Mouse (Mus musculus) liver, embryonic 14.5 days (tissue): ENCODE measurements around the gene Fgfr1op2. TPM values are rescaled to one million over a fixed set of nuclear protein-coding genes. Genes with fewer than 3 reads are reported as not detected.

ENCODE experiments used
- ATAC-seq: fragments of 200-750 bp; cut with Nextera tagmentation; 2 replicates; pipeline ENCODE4 v1.8.0; 2017; ENCODE audit warnings: moderate number of reproducible peaks, mild to moderate bottlenecking, moderate library complexity; ENCODE audit not compliant: insufficient read depth
- DNase-seq, 3 experiments: peaks; one replicate each; pipeline ENCODE4 v3.0.0-alpha.2; 2012 to 2013; ENCODE audit warnings: low read depth in 3 of 3, low spot score in 3 of 3
- H3K27ac ChIP-seq: fragments of 300-500 bp; sonication (generic); 2 replicates; pipeline ENCODE4 v1.5.1; 2014; ENCODE audit warnings: moderate library complexity, mild to moderate bottlenecking, control low read depth, inconsistent platforms
- H3K27me3 ChIP-seq: fragments of 300-500 bp; sonication (generic); 2 replicates; pipeline ENCODE4 v1.6.1; 2014; ENCODE audit warnings: mild to moderate bottlenecking, low read length, moderate library complexity; ENCODE audit not compliant: control insufficient read depth, insufficient read depth
- H3K36me3 ChIP-seq: fragments of 300-500 bp; sonication (generic); replicated peaks from 2 replicates; pipeline ENCODE4 v1.6.1; 2014; ENCODE audit warnings: low read depth; ENCODE audit not compliant: control insufficient read depth, insufficient read depth
- H3K4me1 ChIP-seq, 2 experiments: fragments of 200-500 bp in 1 of 2; fragments of 300-500 bp in 1 of 2; sonication (generic) in 1 of 2; replicated peaks; 2 replicates each; pipeline ENCODE4 v1.6.1; 2012 to 2014; ENCODE audit warnings: antibody characterized with exemption in 1 of 2, inconsistent platforms in 1 of 2, low read length in 1 of 2; ENCODE audit not compliant: control insufficient read depth in 2 of 2, insufficient read depth in 2 of 2
- H3K4me2 ChIP-seq: fragments of 300-500 bp; sonication (generic); 2 replicates; pipeline ENCODE4 v1.6.1; 2014; ENCODE audit warnings: low read depth, mild to moderate bottlenecking, control low read depth, moderate library complexity
- H3K4me3 ChIP-seq, 2 experiments: fragments of 200-500 bp in 1 of 2; fragments of 300-500 bp in 1 of 2; sonication (generic) in 1 of 2; 2 replicates each; pipeline ENCODE4 v1.5.1; 2012 to 2014; ENCODE audit warnings: low read depth in 2 of 2, low read length in 2 of 2, mild to moderate bottlenecking in 2 of 2, control low read depth in 1 of 2, inconsistent platforms in 1 of 2, moderate library complexity in 1 of 2; ENCODE audit not compliant: insufficient read depth in 1 of 2
- H3K9ac ChIP-seq: fragments of 300-500 bp; sonication (generic); replicated peaks from 2 replicates; pipeline ENCODE4 v1.6.1; 2014; ENCODE audit warnings: mild to moderate bottlenecking, control low read depth, moderate library complexity
- H3K9me3 ChIP-seq: fragments of 300-500 bp; sonication (generic); 2 replicates; pipeline ENCODE4 v1.6.1; 2016; ENCODE audit warnings: low read length, mixed read lengths; ENCODE audit not compliant: control insufficient read depth
- CTCF ChIP-seq: IDR thresholded peaks from 2 replicates; pipeline ENCODE4 v1.5.1; 2016; ENCODE audit warnings: antibody characterized with exemption, low read depth, control low read depth
- EP300 ChIP-seq: IDR thresholded peaks from 2 replicates; pipeline ENCODE4 v1.6.1; 2016; ENCODE audit warnings: antibody characterized with exemption, low read depth
- WGBS: fragments of 180-500 bp; shearing (Covaris S2); extraction: QIAGEN DNeasy Blood & Tissue Kit; methylation state at CpG from one replicate; pipeline ENCODE4 v1.1.7; 2014; ENCODE audit not compliant: insufficient replicate concordance; 5-methylcytosine and 5-hydroxymethylcytosine counted together
- polyA plus RNA-seq, 2 experiments: library from polyadenylated mRNA; depleted of rRNA in 1 of 2; stranded (reverse) in 1 of 2; unstranded in 1 of 2; fragments of >200 nt; fragmentation: Nextera tagmentation in 1 of 2; extraction: Ambion mirVana in 1 of 2; gene quantifications; 2 replicates each; pipeline versions ENCODE4 v1.2.1 to v1.2.3; 2012 to 2014

The Fgfr1op2 gene
- polyA plus RNA-seq, 2 experiments = 42.1 to 92.6 TPM

- TF ChIP-seq EP300 = no peak
- TF ChIP-seq CTCF = no peak
- Histone ChIP-seq H3K36me3 (peaks cover 28% of the 10 kb centered on the region), H3K9me3 (no peaks in the 10 kb centered on the region), H3K27me3 (no peaks in the 10 kb centered on the region), H3K27ac (no peak overlapping the region), H3K4me2 (no peak overlapping the region), H3K9ac (no peak overlapping the region), H3K4me1 (peaks cover 8 to 11% of the 10 kb centered on the region in 2 experiments), H3K4me3 (no peak overlapping the region)
- ATAC-seq (no peak), DNase-seq (no peak)
- 73% methylated on average over 2 of the region's 2 CpGs for WGBS
Measured at GRCm38 (mm10) chr6:146583366-146584046, 6.5 kb downstream of the Fgfr1op2 start.

DNA sequence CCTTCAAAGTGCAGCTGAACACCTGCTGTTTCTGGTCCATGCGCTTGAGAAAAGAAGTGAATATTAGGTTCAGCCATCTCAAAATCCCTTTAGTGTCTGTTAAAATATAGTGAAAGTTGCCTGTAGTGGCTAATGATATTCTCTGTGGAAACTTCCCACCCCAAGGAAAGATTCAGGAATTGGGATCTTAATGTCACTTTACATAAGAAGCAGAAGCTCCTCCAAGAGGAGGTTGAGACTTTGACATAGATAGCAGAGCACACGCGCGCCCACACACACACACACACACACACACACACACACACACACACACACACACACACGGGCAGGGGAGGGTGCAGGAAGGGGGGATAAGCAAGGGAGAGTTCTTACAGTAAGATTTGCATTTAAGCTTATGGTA lies 8.1 kb downstream of the Fgfr1op2 start:
- Histone ChIP-seq H3K4me3 (no peak overlapping the region), H3K36me3 (peaks cover 42% of the 10 kb centered on the region), H3K4me2 (no peak overlapping the region), H3K9ac (no peak overlapping the region), H3K27ac (no peak overlapping the region), H3K27me3 (no peaks in the 10 kb centered on the region), H3K4me1 (peaks cover 6 to 7% of the 10 kb centered on the region in 2 experiments), H3K9me3 (no peaks in the 10 kb centered on the region)
- no peak for TF ChIP-seq EP300
- no peak for TF ChIP-seq CTCF
- 97% methylated on average over 4 of the region's 5 CpGs for WGBS
- ATAC-seq (no peak), DNase-seq (no peak)

- DNase-seq (no peak), ATAC-seq (no peak)
- H3K27me3 ChIP-seq = no peaks in the 10 kb centered on the region
- WGBS = 83% methylated on average over 4 of the region's 4 CpGs
- H3K9ac ChIP-seq = no peak overlapping the region
- no peaks in the 10 kb centered on the region for H3K4me1 ChIP-seq
- no peak overlapping the region for H3K27ac ChIP-seq
- no peak for TF ChIP-seq CTCF
- no peak for TF ChIP-seq EP300
- H3K36me3 ChIP-seq = peaks cover 73% of the 10 kb centered on the region
- H3K4me2 ChIP-seq = no peak overlapping the region
- H3K9me3 ChIP-seq = no peaks in the 10 kb centered on the region
- no peak overlapping the region for H3K4me3 ChIP-seq
Measured at GRCm38 (mm10) chr6:146602601-146603000, 25.6 kb downstream of the Fgfr1op2 start.

- DNase-seq = no peak
- WGBS = 81% methylated on average over 10 of the region's 10 CpGs
- no peaks in the 10 kb centered on the region for H3K9me3 ChIP-seq
- H3K4me1 ChIP-seq = no peaks in the 10 kb centered on the region
- no peak overlapping the region for H3K4me3 ChIP-seq
- TF ChIP-seq EP300 (no peak), CTCF (no peak)
- H3K27ac ChIP-seq = no peak overlapping the region
- H3K4me2 ChIP-seq = no peak overlapping the region
- H3K36me3 ChIP-seq = peaks cover 76% of the 10 kb centered on the region
- H3K27me3 ChIP-seq = no peaks in the 10 kb centered on the region
- ATAC-seq = no peak
- H3K9ac ChIP-seq = no peak overlapping the region
Measured at GRCm38 (mm10) chr6:146603651-146604050, 26.6 kb downstream of the Fgfr1op2 start.

- H3K27ac ChIP-seq = peak overlapping the region; percentile 99
- no peaks in the 10 kb centered on the region for H3K9me3 ChIP-seq
- H3K4me1 ChIP-seq = peaks cover 45 to 49% of the 10 kb centered on the region in 2 experiments
- H3K27me3 ChIP-seq = no peaks in the 10 kb centered on the region
- TF ChIP-seq CTCF = no peak
- TF ChIP-seq EP300 = peak; percentile 87
- peak overlapping the region; percentile 76 for H3K4me2 ChIP-seq
- ATAC-seq = peak; percentile 88
- DNase-seq = peak in 1 of 3 experiments; percentile 89
- 21% methylated on average over 6 of the region's 6 CpGs for WGBS
- H3K9ac ChIP-seq = peak overlapping the region; percentile 70
- H3K36me3 ChIP-seq = peaks cover 60% of the 10 kb centered on the region
- peak overlapping the region in 1 of 2 experiments; percentile 18; a peak in 1 of 4 replicates for H3K4me3 ChIP-seq
Measured at GRCm38 (mm10) chr6:146611385-146611784, 34.4 kb downstream of the Fgfr1op2 start.
